Mouse (Mus musculus): ENCODE measurements at regions not wholly inside any gene's neighbourhood (a gene's known extent, or its start where the extent isn't known, plus 50 kb on each side); places are given as distances from the start of the nearest gene placed in this dataset.

- no peak for DNase-seq (ENCODE audit: low spot score)
These were observed 58.8 kb upstream of the Acsl1 start for GRCm38 (mm10) chr8:46411877-46412625.

GRCm38 (mm10) chr8:46413349-46414024 lies 57.4 kb upstream of the Acsl1 start:
- peak; percentile 22 for DNase-seq (ENCODE audit: low spot score)

GRCm38 (mm10) chr8:46414874-46415273 lies 56.0 kb upstream of the Acsl1 start:
- peak; percentile 44 for DNase-seq (ENCODE audit: low spot score)

GRCm38 (mm10) chr8:46419402-46419801 lies 51.4 kb upstream of the Acsl1 start:
- no peak for DNase-seq (ENCODE audit: low spot score)

GRCm38 (mm10) chr8:46420476-46420875 lies 50.4 kb upstream of the Acsl1 start:
- no peak for DNase-seq (ENCODE audit: low spot score)
